Mouse (Mus musculus): ENCODE measurements around the gene Dhx33.

GRCm38 (mm10) chr11:71032070-71032469 is 27.8 kb upstream of the Dhx33 start:
- TF ChIP-seq POLR2A (IDR thresholded peaks at IDR 0.05; ENCODE audit: insufficient read length, low read depth) (no peak), POLR2AphosphoS2 (IDR thresholded peaks at IDR 0.05; ENCODE audit: insufficient read length, low read depth) (no peak), E2F4 (IDR thresholded peaks at IDR 0.05; ENCODE audit: insufficient read depth) (no peak), MYOG (IDR thresholded peaks at IDR 0.05; ENCODE audit: control insufficient read depth in 1 of 3, insufficient read depth in 1 of 3, insufficient read length in 2 of 3, low read depth in 2 of 3) (no peak), SRF (IDR thresholded peaks at IDR 0.05; ENCODE audit: control insufficient read depth, insufficient read length, low read depth) (no peak), REST (IDR thresholded peaks at IDR 0.05; ENCODE audit: insufficient read depth, insufficient read length) (no peak), TCF12 (IDR thresholded peaks at IDR 0.05; ENCODE audit: insufficient read depth, poor library complexity, severe bottlenecking) (no peak), MYOD1 (IDR thresholded peaks at IDR 0.05; ENCODE audit: control insufficient read depth in 1 of 3, insufficient read length in 2 of 3, low read depth in 2 of 3) (no peak), MAX (IDR thresholded peaks at IDR 0.05; ENCODE audit: low read depth) (no peak)
